Mouse (Mus musculus): ENCODE results near the gene Capn9. TPM values are rescaled to one million over a fixed set of nuclear protein-coding genes. Genes with fewer than 3 reads are reported as not detected.

Capn9 gene
- polyA plus RNA-seq, 1 experiment from 2014 or later: 0.14 TPM

DNA sequence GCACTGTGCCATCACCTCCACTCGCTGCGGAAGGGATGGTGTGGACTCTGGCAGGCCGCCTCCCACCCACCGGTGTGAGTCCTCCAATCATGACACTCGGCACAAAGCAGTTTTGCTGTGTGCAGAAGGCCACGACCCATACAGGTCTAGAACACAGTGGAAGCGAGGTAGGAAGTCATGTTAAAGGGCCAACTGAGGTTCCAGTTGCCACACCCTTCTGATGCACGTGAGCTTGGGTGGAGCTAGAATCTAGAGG is 59.3 kb downstream of the Capn9 start:
- no peak for DNase-seq (ENCODE audit: low spot score)

- DNase-seq (ENCODE audit: low spot score): no peak
These were observed 65.7 kb downstream of the Capn9 start for GRCm38 (mm10) chr8:124641599-124641998.

DNA sequence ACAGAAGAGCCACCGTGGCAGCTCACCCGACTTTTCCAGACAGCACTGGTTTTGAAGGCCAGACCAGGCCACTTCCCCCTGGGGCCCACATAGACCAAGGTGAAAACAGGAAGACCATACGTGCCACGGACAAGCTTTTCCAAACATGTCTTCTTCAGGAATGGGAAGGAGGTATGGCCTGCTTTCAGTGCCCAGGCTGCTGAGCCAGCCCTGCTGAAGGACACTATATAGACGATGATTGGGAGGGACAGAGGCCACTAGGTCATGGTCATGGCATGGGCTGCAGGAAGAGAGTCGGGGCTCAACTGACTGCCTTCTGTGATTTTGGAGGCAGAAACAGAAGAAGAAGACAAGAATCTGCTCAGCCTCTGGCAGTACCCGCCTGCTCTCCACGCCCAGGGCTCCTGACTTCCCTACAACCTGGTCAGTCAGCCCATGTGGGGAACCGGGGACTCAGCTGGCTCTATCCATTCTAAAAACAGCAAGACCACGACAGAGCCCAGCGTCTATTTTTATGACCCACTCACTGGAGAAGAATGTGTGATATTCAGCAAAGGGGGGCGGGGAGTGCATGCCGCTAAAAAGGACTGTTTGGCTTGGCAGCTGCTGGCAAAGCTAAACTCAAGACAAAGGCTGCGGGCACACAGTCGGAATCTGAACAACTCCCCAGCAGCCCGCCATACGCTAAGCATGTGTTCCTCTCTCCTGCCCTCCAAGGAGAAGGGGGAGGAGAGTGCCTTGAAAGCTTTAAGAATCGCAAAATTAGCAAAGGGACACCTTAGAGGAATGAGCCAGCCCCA is 67.8 kb downstream of the Capn9 start:
- no peak for DNase-seq (ENCODE audit: low spot score)

GRCm38 (mm10) chr8:124648311-124648710 is 72.4 kb downstream of the Capn9 start:
- DNase-seq (ENCODE audit: low spot score): no peak

GRCm38 (mm10) chr8:124651776-124652175 is 75.9 kb downstream of the Capn9 start:
- no peak for DNase-seq (ENCODE audit: low spot score)

DNA sequence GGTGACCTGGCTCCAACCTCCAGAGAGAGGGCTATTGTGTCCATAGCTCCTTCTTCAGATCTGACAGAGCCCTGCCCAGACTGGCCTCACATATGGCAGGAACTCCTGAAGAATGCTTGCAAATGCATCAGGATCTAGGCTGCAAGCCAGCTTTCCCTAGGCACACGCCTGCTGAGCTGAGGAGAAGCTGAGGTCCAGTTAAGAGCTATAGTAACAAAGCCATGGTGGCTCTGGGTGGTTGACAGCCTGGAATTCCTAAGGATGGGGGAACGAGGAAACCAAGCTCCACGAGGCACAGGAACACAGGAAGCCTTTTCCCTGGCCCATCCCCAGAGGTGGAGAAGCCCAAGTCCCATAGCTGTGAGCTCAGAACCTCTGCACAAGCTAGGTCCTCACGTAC is 76.6 kb downstream of the Capn9 start:
- no peak for DNase-seq (ENCODE audit: low spot score)

DNA sequence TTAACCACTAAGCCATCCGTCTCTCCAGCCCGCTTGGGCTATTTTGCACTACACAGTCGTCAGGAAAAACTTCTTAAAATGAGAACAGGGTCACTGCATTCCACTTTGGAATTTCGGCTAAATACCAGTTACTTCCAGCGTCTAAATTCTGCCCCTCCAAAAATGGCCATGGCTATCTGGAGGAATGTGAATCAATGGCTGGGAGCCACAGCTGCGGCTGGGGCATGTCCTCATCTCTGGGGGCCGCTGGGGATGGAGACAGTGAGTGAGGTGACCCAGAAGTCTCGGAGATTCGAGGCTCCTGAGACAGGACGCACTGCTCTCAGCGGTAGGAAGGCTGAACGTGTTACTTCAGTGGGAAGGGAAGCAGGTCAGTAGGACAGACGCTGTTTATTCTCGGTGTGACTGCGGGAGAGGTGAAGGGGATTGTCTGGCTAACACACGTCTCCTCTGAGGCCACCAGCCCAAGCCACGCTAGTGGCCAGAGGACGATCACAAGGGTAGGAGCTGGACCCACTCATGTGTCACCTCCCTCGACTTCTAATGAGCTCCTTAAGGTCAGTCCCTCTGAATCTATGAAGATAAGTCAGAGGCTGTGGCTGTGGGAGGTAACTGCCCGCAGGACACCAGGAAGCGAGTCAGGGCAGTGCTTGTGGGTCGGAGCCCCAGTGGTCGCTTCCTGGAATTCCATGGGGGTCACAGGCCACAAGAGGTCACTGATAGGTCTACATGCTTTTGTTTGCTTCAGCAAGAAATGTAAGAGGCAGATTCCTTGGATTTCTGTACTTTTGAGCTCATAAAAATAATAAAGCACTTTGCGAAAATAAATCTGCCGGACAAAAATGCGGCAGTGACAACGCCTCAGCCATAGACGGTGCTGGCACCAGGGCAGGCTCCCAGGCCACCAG is 77.9 kb downstream of the Capn9 start:
- no peak for DNase-seq (ENCODE audit: low spot score)

DNA sequence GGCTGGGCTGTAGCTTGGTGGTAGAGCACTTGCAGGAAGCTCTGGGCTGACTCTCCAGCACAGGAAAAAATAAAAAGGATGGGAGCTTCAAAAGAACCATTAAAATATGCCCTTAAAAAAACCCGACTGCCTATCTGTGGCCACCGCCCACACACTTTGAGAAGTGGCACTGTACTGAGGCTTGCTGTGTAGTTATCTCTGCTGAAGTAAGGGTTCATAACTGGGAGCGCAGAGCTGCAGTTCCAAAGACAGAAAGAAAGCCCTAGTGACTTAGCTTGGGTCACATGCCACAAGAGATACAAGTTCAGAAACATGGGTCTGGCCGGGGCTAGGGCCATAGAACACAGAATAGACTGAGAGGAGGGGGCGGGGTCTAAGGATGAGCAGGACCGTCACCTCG is 82.0 kb downstream of the Capn9 start:
- DNase-seq (ENCODE audit: low spot score): no peak

DNA sequence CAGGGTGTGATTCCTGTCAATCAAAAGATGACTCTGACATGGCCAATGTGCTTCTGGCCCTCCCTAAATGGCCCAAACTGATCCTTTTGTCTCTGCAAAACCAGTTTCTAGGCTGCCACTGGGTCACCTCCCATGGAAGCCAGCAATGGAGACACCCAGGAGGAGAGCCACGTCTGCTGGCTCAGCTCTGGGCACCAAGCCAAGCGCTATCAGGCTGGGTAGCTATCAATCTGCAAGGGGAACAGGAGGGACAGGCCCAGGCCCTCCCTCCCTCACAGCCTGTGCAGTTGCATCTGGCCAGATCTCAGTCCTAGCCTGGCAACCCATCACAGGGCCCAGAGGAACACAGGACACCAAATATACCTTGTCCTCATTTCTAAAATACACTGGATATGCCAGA is 82.5 kb downstream of the Capn9 start:
- no peak for DNase-seq (ENCODE audit: low spot score)

DNA sequence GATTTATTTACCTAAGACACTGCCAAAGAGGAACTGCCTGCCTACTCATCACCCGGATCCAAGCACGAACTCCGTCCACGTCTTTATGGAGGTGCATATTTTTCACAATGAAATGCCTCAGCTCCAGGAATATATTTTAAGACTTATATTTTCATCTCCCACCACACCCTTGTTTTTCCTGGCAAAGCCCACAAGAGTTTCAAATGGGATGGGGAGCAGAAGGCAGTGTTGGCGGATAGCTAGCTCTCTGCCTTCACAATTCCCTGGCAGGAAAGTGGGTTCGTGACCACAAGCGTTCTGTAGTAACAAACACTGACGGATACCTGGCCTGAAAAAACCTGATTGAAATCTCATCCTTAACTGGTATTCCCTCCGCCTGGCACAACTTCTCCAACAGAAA is 85.9 kb downstream of the Capn9 start:
- no peak for DNase-seq (ENCODE audit: low spot score)

DNA sequence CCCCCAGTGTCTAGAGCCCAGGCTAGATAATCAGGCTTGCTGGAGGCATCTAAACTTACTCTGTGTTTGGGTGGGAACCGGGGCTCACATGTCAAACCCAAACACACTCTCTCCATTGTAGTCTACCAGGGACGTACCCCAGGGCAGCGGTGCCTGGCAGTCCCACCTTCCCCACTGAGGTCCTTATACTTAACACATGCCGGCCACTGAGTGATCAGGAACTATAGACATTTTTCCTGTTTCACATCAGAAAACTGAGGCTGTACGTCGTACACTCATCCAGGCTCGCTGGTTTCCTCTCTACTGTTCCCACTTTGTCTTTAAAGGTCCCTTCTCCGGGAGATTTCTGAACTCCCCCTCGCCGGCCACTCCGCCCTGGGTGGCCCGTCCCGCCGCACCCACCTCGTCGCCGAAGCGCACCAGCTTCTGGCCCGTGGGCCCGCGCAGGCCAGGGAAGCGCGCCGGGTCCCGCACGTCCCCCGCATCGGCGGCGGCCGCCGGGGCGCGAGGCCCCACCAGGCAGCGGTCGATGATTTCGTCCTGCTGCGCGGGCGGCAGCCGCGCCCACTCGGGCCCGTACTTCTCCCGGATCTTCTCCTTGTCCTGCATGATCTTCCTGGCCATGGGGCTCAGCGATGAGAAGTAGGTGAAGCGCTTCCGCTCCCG is 86.7 kb downstream of the Capn9 start:
- no peak for DNase-seq (ENCODE audit: low spot score)

DNA sequence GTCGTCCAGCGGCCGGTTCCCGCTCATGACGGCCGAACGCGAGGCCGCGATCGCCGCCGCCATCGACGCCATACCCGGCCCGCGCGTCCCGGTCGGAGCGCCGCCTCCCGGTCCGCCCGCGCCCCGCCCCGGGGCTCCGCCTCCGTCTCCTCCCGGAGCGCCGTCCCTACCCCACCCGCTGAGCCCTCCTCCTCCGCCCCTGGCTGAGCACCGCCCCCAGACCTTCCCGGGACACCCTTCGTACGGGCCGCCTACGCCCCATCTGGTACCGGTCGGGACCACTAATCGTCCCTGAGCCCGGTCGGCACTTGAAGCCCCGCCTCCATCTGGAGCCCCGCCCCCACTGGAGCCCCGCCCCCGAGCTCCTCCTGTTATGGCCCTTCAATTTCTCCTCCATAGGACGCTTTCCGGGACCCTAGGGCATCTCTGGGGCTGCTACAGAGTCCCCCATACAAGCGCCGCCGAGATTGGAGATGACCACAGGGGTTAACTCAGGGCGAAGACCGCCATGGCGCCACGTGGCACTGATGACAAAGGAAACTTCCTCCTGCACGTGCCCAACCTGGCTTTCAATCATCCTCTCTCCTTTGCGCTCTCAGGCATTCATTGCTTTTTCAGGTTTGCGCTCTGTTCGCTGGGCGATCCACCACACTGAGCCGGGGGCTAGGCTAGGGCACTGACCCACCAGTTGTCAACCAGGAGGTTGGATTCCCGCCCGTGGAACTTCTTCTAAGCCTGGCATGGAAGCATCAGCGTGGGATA is 87.4 kb downstream of the Capn9 start, which contains the start of gene 2310022B05Rik:
2310022B05Rik (minus strand) TSS at position 258 of the 762 bp plus-strand sequence.
- DNase-seq (ENCODE audit: low spot score): peak; percentile 67

DNA sequence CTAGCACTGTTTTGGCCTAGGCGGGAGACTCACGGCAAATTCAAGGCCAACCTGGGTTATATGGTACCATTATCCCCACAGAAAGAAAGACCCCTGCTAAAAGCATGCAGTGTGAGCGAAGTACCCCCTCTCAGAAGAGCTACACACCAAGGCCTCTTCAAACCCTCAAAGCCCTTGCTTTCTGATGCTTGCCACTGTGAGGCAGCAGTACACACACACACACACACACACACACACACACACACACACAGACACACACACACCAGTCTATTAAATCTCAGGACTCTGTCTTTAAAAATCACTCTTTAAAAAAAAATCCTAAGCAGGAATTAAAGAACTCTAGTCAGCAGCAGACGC is 87.9 kb downstream of the Capn9 start:
- DNase-seq (ENCODE audit: low spot score): no peak

DNA sequence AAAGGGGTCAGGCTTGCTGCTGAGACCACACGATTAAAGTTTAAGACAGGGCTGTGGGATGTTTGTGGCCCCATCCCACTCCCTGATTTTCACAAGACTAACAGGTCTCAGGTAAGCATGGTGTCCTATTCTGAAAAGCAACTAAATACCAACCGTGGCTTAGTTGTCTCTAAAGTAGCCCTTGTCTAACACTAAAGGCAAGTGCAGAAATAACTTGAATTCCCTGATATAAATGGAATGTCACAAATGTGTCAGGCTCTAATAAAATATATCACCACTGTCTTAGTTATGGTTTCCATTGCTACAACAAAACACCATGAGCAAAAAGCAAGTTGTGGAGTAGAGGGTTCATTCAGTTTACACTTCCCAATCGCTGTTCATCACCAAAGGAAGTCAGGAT is 88.5 kb downstream of the Capn9 start:
- no peak for DNase-seq (ENCODE audit: low spot score)

Other genes with a start within 250 kb of the Capn9 start
- gene Pgbd5, start 136.5 kb upstream of the Capn9 start, polyA plus RNA-seq (2015; fragmentation: Nextera tagmentation; extraction: Ambion mirVana): 0.25 and 0.32 TPM in 2 replicates
- gene Cog2, start 55.3 kb upstream of the Capn9 start, polyA plus RNA-seq (2015; fragmentation: Nextera tagmentation; extraction: Ambion mirVana): 35.6 and 40.5 TPM in 2 replicates
- gene Agt, start 6.4 kb upstream of the Capn9 start, polyA plus RNA-seq (2015; fragmentation: Nextera tagmentation; extraction: Ambion mirVana): 2.1 and 2.7 TPM in 2 replicates
- 6.7 and 6.9 TPM in 2 replicates for gene 2310022B05Rik, start 87.3 kb downstream of the Capn9 start, polyA plus RNA-seq (2015; fragmentation: Nextera tagmentation; extraction: Ambion mirVana)
- 50.8 and 54.3 TPM in 2 replicates for gene Ttc13, start 145.9 kb downstream of the Capn9 start, polyA plus RNA-seq (2015; fragmentation: Nextera tagmentation; extraction: Ambion mirVana)
- 20.5 and 23.3 TPM in 2 replicates for gene Arv1, start 146.0 kb downstream of the Capn9 start, polyA plus RNA-seq (2015; fragmentation: Nextera tagmentation; extraction: Ambion mirVana)
- 6.1 and 7.7 TPM in 2 replicates for gene Fam89a, start 175.7 kb downstream of the Capn9 start, polyA plus RNA-seq (2015; fragmentation: Nextera tagmentation; extraction: Ambion mirVana)
- gene Trim67, start 217.0 kb downstream of the Capn9 start, polyA plus RNA-seq (2015; fragmentation: Nextera tagmentation; extraction: Ambion mirVana): not detected in 2 replicates